Mouse (Mus musculus) 416B (cell line): ENCODE measurements around the gene Tat.

Source experiments
- DNase-seq: peaks from one replicate; pipeline ENCODE4 v3.0.0; 2011; ENCODE audit warnings: low read depth

Gene Tat

GRCm38 (mm10) chr8:110039659-110040058 is 49.4 kb downstream of the Tat start, which contains the start of gene Chst4:
Gene Chst4, minus strand, starts transcription at chr8:110039740.
- DNase-seq: no peak

GRCm38 (mm10) chr8:110040509-110040908 is 50.3 kb downstream of the Tat start:
- DNase-seq: no peak
